Mouse (Mus musculus): ENCODE results near the gene Gp1bb. TPM values are rescaled to one million over a fixed set of nuclear protein-coding genes. Genes with fewer than 3 reads are reported as not detected.

The Gp1bb gene
- total and polyA plus RNA-seq, 3 experiments: not detected

DNA sequence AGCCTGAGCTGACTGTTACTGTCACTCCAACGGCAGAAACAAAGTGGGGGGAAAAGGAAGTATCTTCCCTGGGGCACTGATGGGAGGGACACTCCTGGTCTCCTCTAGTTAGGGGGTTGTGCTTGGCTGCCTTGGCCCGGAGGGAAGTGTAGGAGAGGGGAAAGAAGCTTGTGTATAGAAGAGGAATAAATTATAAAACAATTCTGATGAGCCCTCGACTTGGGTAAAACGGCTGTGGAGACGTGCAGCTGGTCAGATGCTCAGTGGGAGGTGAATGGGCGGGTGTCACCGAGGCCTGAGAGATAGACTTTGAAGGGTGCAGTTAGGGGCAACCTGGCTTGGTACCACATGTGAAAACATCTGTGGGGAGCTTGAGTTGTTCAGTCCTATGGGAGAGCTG is 8.9 kb upstream of the Gp1bb start:
- Histone ChIP-seq H3K27me3 (replicated peaks) (peaks cover 84% of the 10 kb centered on the region), H3K36me3 (replicated peaks in 1 of 2; ENCODE audit: control insufficient read depth in 1 of 2, insufficient read depth in 1 of 2, low read length in 1 of 2) (no peaks in the 10 kb centered on the region), H3K27ac (ENCODE audit: insufficient read depth, low read depth) (no peak overlapping the region), H3K4me2 (ENCODE audit: insufficient read depth, low read depth, poor library complexity, severe bottlenecking) (no peak overlapping the region), H3K4me1 (ENCODE audit: control insufficient read depth in 1 of 2, insufficient read depth in 2 of 2) (peaks cover 5 to 22% of the 10 kb centered on the region in 2 experiments; a peak in 3 of 4 replicates), H3K79me2 (replicated peaks; ENCODE audit: control insufficient read depth, extremely low read depth, insufficient read depth, poor library complexity, severe bottlenecking) (no peaks in the 10 kb centered on the region), H3K9ac (ENCODE audit: insufficient read depth, low read depth) (no peak overlapping the region), H3K4me3 (replicated peaks in 1 of 3; ENCODE audit: low read depth in 2 of 3, low read length in 2 of 3, poor library complexity in 1 of 3) (no peak overlapping the region), H3K9me3 (replicated peaks; ENCODE audit: low read length) (peaks cover 2% of the 10 kb centered on the region)
- no peak for TF ChIP-seq USF2 (conservative IDR thresholded peaks at IDR 0.05; ENCODE audit: low read depth, low read length)
- no peak for TF ChIP-seq CHD2 (IDR thresholded peaks at IDR 0.05; ENCODE audit: low read length)
- no peak for TF ChIP-seq NRF1 (IDR thresholded peaks at IDR 0.05; ENCODE audit: low read depth, low read length)
- no peak for TF ChIP-seq MAX (IDR thresholded peaks at IDR 0.05; ENCODE audit: low read length)
- no peak for TF ChIP-seq TBP (conservative IDR thresholded peaks at IDR 0.05; ENCODE audit: low read depth, low read length)
- TF ChIP-seq JUN (IDR thresholded peaks at IDR 0.05; ENCODE audit: insufficient read depth, low read depth, low read length): no peak
- TF ChIP-seq SMC3 (IDR thresholded peaks at IDR 0.05; ENCODE audit: low read depth, low read length): no peak
- no peak for TF ChIP-seq IRF4 (IDR thresholded peaks at IDR 0.05; ENCODE audit: low read depth, low read length)
- TF ChIP-seq CHD1 (IDR thresholded peaks at IDR 0.05; ENCODE audit: low read depth, low read length): no peak
- no peak for TF ChIP-seq HCFC1 (IDR thresholded peaks at IDR 0.05; ENCODE audit: low read depth, low read length)
- TF ChIP-seq JUND (conservative IDR thresholded peaks at IDR 0.05; ENCODE audit: low read depth, low read length): no peak
- TF ChIP-seq ZNF384 (IDR thresholded peaks at IDR 0.05; ENCODE audit: low read depth, low read length): no peak
- no peak for DNase-seq (ENCODE audit: extremely low read depth)
- dilution Hi-C loops (cut with MboI; ENCODE audit: extremely low pct_ligation_motif_present, extremely low pct_unique_long_range_greater_than_20kb, low sequenced_read_pairs): no loop called here
- in situ Hi-C loops (cut with MboI; ENCODE audit: low pct_ligation_motif_present, low pct_unique_long_range_greater_than_20kb, low sequenced_read_pairs): no loop called here

DNA sequence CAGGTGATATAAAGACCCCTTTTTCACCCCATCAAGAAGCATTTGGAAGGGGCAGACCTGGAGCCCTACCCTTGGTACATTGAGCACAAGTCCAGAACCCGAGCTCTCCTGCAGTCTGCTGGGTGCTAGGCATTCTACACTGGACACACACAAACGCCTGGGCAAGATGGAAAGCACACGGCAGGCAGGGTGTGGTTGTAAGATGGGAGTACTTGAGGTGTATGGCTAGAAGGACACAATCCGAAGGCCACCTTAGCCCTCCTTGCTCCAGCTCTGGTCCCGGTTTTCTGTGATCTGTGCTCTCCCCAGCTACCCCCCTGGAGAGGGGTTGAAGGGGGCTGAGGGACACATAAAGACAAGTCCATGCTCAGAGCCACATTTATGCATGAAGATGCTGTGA is 8.1 kb upstream of the Gp1bb start:
- Histone ChIP-seq H3K9ac (ENCODE audit: insufficient read depth, low read depth) (no peak overlapping the region), H3K36me3 (replicated peaks in 1 of 2; ENCODE audit: control insufficient read depth in 1 of 2, insufficient read depth in 1 of 2, low read length in 1 of 2) (no peaks in the 10 kb centered on the region), H3K79me2 (replicated peaks; ENCODE audit: control insufficient read depth, extremely low read depth, insufficient read depth, poor library complexity, severe bottlenecking) (no peaks in the 10 kb centered on the region), H3K9me3 (replicated peaks; ENCODE audit: low read length) (peaks cover 2% of the 10 kb centered on the region), H3K4me2 (ENCODE audit: insufficient read depth, low read depth, poor library complexity, severe bottlenecking) (peak overlapping the region; percentile 44), H3K27ac (ENCODE audit: insufficient read depth, low read depth) (no peak overlapping the region), H3K4me1 (ENCODE audit: control insufficient read depth in 1 of 2, insufficient read depth in 2 of 2) (peaks cover 5 to 26% of the 10 kb centered on the region in 2 experiments; a peak in 3 of 4 replicates), H3K4me3 (replicated peaks in 1 of 3; ENCODE audit: low read depth in 2 of 3, low read length in 2 of 3, poor library complexity in 1 of 3) (no peak overlapping the region), H3K27me3 (replicated peaks) (peaks cover 88% of the 10 kb centered on the region)
- in situ Hi-C loops (cut with MboI; ENCODE audit: low pct_ligation_motif_present, low pct_unique_long_range_greater_than_20kb, low sequenced_read_pairs) (no loop called here), dilution Hi-C loops (cut with MboI; ENCODE audit: extremely low pct_ligation_motif_present, extremely low pct_unique_long_range_greater_than_20kb, low sequenced_read_pairs) (no loop called here)
- TF ChIP-seq ELF1 (IDR thresholded peaks at IDR 0.05; ENCODE audit: low read depth, low read length) (peak; percentile 3; the same call in 1 of the 2 replicates), MAZ (IDR thresholded peaks at IDR 0.05; ENCODE audit: low read depth, low read length) (no peak)
- no peak for DNase-seq (ENCODE audit: extremely low read depth)

Measured in CH12.LX (cell line).